ENCODE assay signal across 19 mouse cellular contexts in the genomic region with DNA sequence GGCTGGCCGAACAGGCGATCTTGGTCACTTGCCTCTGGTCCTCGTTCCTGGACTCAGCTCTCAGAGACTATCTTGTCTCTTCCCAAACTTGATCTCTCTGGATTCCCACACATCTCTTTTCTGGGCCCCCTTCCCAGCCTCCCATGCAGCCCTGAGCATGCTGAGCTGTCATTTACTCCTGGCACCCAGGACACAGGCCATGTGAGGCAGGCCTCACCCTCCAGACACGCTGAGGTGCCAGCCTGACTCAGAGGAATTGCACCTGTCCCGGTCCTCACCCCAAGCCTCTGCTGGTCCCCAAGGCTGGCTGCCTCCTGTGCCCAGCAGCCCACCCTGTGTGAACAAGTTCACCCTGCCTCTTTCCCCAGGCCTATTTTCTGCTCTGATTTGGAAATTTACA. TPM values are rescaled to one million over a fixed set of nuclear protein-coding genes. Genes with fewer than 3 reads are reported as not detected.
A peak's percentile ranks its signal among the peaks of the same experiment; 100 is the strongest.
DNase-seq lines count a peak whose midpoint lies in the region; ATAC-seq and TF ChIP-seq lines count a peak whose summit lies in the region.
"Had no signal": no experiment of that assay in that cellular context is flagged by ENCODE, and none has a peak within 500 bp of the region (broad histone marks: within the 10 kb centered on the region; RNA-seq: fewer than 3 reads in every experiment).

No protein-coding gene starts in this region.

- H3K27ac ChIP-seq in hindbrain, embryonic 16.5 days (ENCODE audit: low read depth, low read length), result no peak overlapping the region
- no peak overlapping the region for H3K27ac ChIP-seq in hindbrain, embryonic 13.5 days
- H3K27ac ChIP-seq in cortical plate, adult 2 months (ENCODE audit: insufficient read depth, low read length), result peak overlapping the region; percentile 85
- H3K27ac ChIP-seq: heart, embryonic 13.5 days; hindbrain, embryonic 14.5 days; stomach, postnatal 0 days had no signal

- no peaks in the 10 kb centered on the region for H3K9me3 ChIP-seq in hindbrain, embryonic 16.5 days (ENCODE audit: control insufficient read depth, low read length)
- H3K9me3 ChIP-seq in hindbrain, embryonic 13.5 days, result no peaks in the 10 kb centered on the region
- H3K9me3 ChIP-seq: heart, embryonic 13.5 days had no signal

- no peaks in the 10 kb centered on the region for H3K79me2 ChIP-seq in myocyte (ENCODE audit: control insufficient read depth, insufficient read depth)

- H3K4me1 ChIP-seq in hindbrain, embryonic 16.5 days (ENCODE audit: control insufficient read depth, insufficient read depth, low read depth, low read length), result peaks cover 27% of the 10 kb centered on the region
- peaks cover 54% of the 10 kb centered on the region for H3K4me1 ChIP-seq in hindbrain, embryonic 13.5 days (replicated peaks)
- H3K4me1 ChIP-seq in cortical plate, adult 2 months (ENCODE audit: control insufficient read depth, insufficient read depth, low read length), result peaks cover 11% of the 10 kb centered on the region

- ATAC-seq in hindbrain, embryonic 16.5 days, result no peak
- ATAC-seq in hindbrain, embryonic 13.5 days (ENCODE audit: low FRiP score), result no peak
- ATAC-seq: forebrain, embryonic 16.5 days; intestine, postnatal 0 days; liver, postnatal 0 days had no signal

- no peak for TF ChIP-seq CTCF in cortical plate, adult 2 months (IDR thresholded peaks at IDR 0.05; ENCODE audit: extremely low read depth, insufficient read depth, low read length)

- TF ChIP-seq POLR2A in cortical plate, adult 2 months (IDR thresholded peaks at IDR 0.05; ENCODE audit: extremely low read depth, insufficient read depth, low read length), result no peak
- no peak for TF ChIP-seq POLR2A in myocyte (IDR thresholded peaks at IDR 0.05; ENCODE audit: insufficient read length, low read depth)

- H3K36me3 ChIP-seq in hindbrain, embryonic 16.5 days (ENCODE audit: control insufficient read depth, insufficient read depth, low read length), result no peaks in the 10 kb centered on the region; the same call in 1 of the 2 replicates
- peaks cover 7% of the 10 kb centered on the region for H3K36me3 ChIP-seq in hindbrain, embryonic 13.5 days
- H3K36me3 ChIP-seq in myocyte (ENCODE audit: control insufficient read depth, insufficient read depth), result no peaks in the 10 kb centered on the region
- H3K36me3 ChIP-seq: heart, embryonic 13.5 days had no signal

- 72% methylated on average over 5 of the region's 5 CpGs for WGBS in hindbrain, embryonic 16.5 days
- 90% methylated on average over 5 of the region's 5 CpGs for WGBS in hindbrain, embryonic 13.5 days

- DNase-seq in brain, adult 2 months (ENCODE audit: low read depth, low spot score), result peak; percentile 52
- no peak for DNase-seq in lung, postnatal 25 days (ENCODE audit: low spot score)
- no peak for DNase-seq in kidney, postnatal 36 days
- DNase-seq: cerebellum, adult 9-10 months; left cerebral cortex, postnatal 4 days; liver; liver, postnatal 0 days; lung, postnatal 10 days; right cerebral cortex, postnatal 25 days had no signal

- no peak overlapping the region for H3K9ac ChIP-seq in hindbrain, embryonic 16.5 days (ENCODE audit: low read depth, low read length)
- no peak overlapping the region for H3K9ac ChIP-seq in hindbrain, embryonic 13.5 days
- H3K9ac ChIP-seq: heart, embryonic 13.5 days; hindbrain, embryonic 14.5 days; liver, postnatal 0 days had no signal

- H3ac ChIP-seq in myocyte (ENCODE audit: control insufficient read depth, insufficient read length), result no peak overlapping the region

- peak overlapping the region; percentile 3; the same call in 1 of the 2 replicates for H3K4me2 ChIP-seq in hindbrain, embryonic 16.5 days (ENCODE audit: low read length)
- no peak overlapping the region for H3K4me2 ChIP-seq in hindbrain, embryonic 13.5 days
- no peak overlapping the region for H3K4me2 ChIP-seq in myocyte (ENCODE audit: low read depth)
- H3K4me2 ChIP-seq: heart, embryonic 13.5 days; hindbrain, embryonic 14.5 days had no signal

- no peak overlapping the region for H3K4me3 ChIP-seq in hindbrain, embryonic 16.5 days (ENCODE audit: low read length)
- no peak overlapping the region for H3K4me3 ChIP-seq in hindbrain, embryonic 13.5 days
- H3K4me3 ChIP-seq in cortical plate, adult 2 months (ENCODE audit: insufficient read depth, low read length), result peak overlapping the region; percentile 23
- no peak overlapping the region for H3K4me3 ChIP-seq in myocyte
- H3K4me3 ChIP-seq: heart, embryonic 13.5 days; megakaryocyte, embryonic 14.5 days had no signal

- H3K27me3 ChIP-seq in hindbrain, embryonic 16.5 days (replicated peaks; ENCODE audit: control insufficient read depth, insufficient read depth, low read length), result peaks cover 12% of the 10 kb centered on the region
- peaks cover 54% of the 10 kb centered on the region for H3K27me3 ChIP-seq in hindbrain, embryonic 13.5 days
- peaks cover 47% of the 10 kb centered on the region for H3K27me3 ChIP-seq in myocyte (ENCODE audit: control insufficient read depth, insufficient read depth, insufficient read length)

TF ChIP-seq in myocyte, 11 proteins besides CTCF, POLR2A, EP300 and RAD21:
- TF ChIP-seq MAX (IDR thresholded peaks at IDR 0.05; ENCODE audit: low read depth), result no peak
- TF ChIP-seq USF1 (IDR thresholded peaks at IDR 0.05; ENCODE audit: low read depth), result no peak
- no peak for TF ChIP-seq E2F4 (IDR thresholded peaks at IDR 0.05; ENCODE audit: insufficient read depth)
- no peak for TF ChIP-seq TCF12 (IDR thresholded peaks at IDR 0.05; ENCODE audit: insufficient read depth, poor library complexity, severe bottlenecking)
- peak in 1 of 3 experiments; percentile 49 for TF ChIP-seq MYOG (IDR thresholded peaks at IDR 0.05; ENCODE audit: control insufficient read depth in 1 of 3, insufficient read depth in 1 of 3, insufficient read length in 2 of 3, low read depth in 2 of 3)
- no peak for TF ChIP-seq TCF3 (IDR thresholded peaks at IDR 0.05; ENCODE audit: insufficient read length, low read depth)
- TF ChIP-seq SRF (IDR thresholded peaks at IDR 0.05; ENCODE audit: control insufficient read depth, insufficient read length, low read depth), result no peak
- TF ChIP-seq CEBPB (IDR thresholded peaks at IDR 0.05; ENCODE audit: insufficient read depth, poor library complexity, severe bottlenecking), result no peak
- peak in 2 of 3 experiments; percentile 6 to 79 for TF ChIP-seq MYOD1 (IDR thresholded peaks at IDR 0.05; ENCODE audit: control insufficient read depth in 1 of 3, insufficient read length in 2 of 3, low read depth in 2 of 3)
- no peak for TF ChIP-seq POLR2AphosphoS2 (IDR thresholded peaks at IDR 0.05; ENCODE audit: insufficient read length, low read depth)

RNA-seq across cellular contexts. Expression of gene Kcnb1, which starts 2.8 kb away (rescaled TPM):
- polyA plus RNA-seq in hindbrain, embryonic 16.5 days (2015; fragmentation: Nextera tagmentation; extraction: Ambion mirVana), result 3.2 TPM in 2 replicates
- 2.2 and 2.4 TPM in 2 replicates for polyA plus RNA-seq in hindbrain, embryonic 13.5 days (2015; fragmentation: Nextera tagmentation; extraction: Ambion mirVana)
- polyA plus RNA-seq in cortical plate, adult 2 months (2012; rRNA removed), result 63.5 and 68.7 TPM in 2 replicates
- 0.42 TPM for polyA plus RNA-seq in myocyte (2012; fragmentation: generic; extraction: Trizol)

RNA-seq across cellular contexts. Expression of gene Ptgis, which starts 53.3 kb away (rescaled TPM):
- 4.2 and 5.5 TPM in 2 replicates for polyA plus RNA-seq in hindbrain, embryonic 16.5 days (2015; fragmentation: Nextera tagmentation; extraction: Ambion mirVana)
- polyA plus RNA-seq in hindbrain, embryonic 13.5 days (2015; fragmentation: Nextera tagmentation; extraction: Ambion mirVana), result 5.8 and 6.5 TPM in 2 replicates
- 2.0 and 2.1 TPM in 2 replicates for polyA plus RNA-seq in cortical plate, adult 2 months (2012; rRNA removed)
- 116 TPM for polyA plus RNA-seq in myocyte (2012; fragmentation: generic; extraction: Trizol)

Comparison
In these comparisons a context has a peak if more than half of its experiments do, and no peak if none do; other contexts are left out.
1. RNA of gene Kcnb1, which starts 2.8 kb away (polyA plus RNA-seq): 63.5 to 68.7 TPM in cortical plate, adult 2 months; 3.2 TPM in hindbrain, embryonic 16.5 days, 2.2 to 2.4 TPM in hindbrain, embryonic 13.5 days and 0.42 TPM in myocyte (single experiment); every median in the first group is over 10 times any median in the second.
2. RNA of gene Ptgis, which starts 53.3 kb away (polyA plus RNA-seq): 116 TPM in myocyte (single experiment); 5.8 to 6.5 TPM in hindbrain, embryonic 13.5 days, 4.2 to 5.5 TPM in hindbrain, embryonic 16.5 days and 2.0 to 2.1 TPM in cortical plate, adult 2 months; every median in the first group is over 10 times any median in the second.